Mouse (Mus musculus) Patski (cell line): ENCODE measurements around the gene Phtf2. TPM values are rescaled to one million over a fixed set of nuclear protein-coding genes. Genes with fewer than 3 reads are reported as not detected.
A peak's percentile ranks its signal among the peaks of the same experiment; 100 is the strongest.
"Not testable (repeated sequence)": the region's sequence is repeated elsewhere in the genome, so short reads cannot be mapped to it uniquely, and the experiment has no call there.

Experiments used
- ATAC-seq: fragments of 100-300 bp; one replicate; pipeline ENCODE4 v1.8.0; 2021
- CTCF ChIA-PET: fragments of 350-600 bp; sonication (Branson Sonifier 250); formaldehyde crosslinking; loops from one replicate; lab custom pipeline; 2022; ENCODE audit warnings: inconsistent platforms; lab: Charles Lee
- POLR2A ChIA-PET: fragments of 350-600 bp; sonication (Branson Sonifier 250); formaldehyde crosslinking; loops from one replicate; lab custom pipeline; 2022; ENCODE audit warnings: antibody characterized with exemption, inconsistent platforms; lab: Charles Lee
- DNase-seq: peaks from one replicate; pipeline ENCODE4 v3.0.0-alpha.2; 2011; ENCODE audit warnings: low read depth, low spot score
- H3K27me3 ChIP-seq: fragments of 371-371 bp; one replicate; pipeline ENCODE4 v1.5.1; 2021
- CTCF ChIP-seq: fragments of 100-300 bp; IDR thresholded peaks from one replicate; pipeline ENCODE4 v1.5.1; 2021
- in situ Hi-C: fragments of 300-500 bp; cut with MboI; formaldehyde crosslinking; loops from 3 replicates; pipeline ENCODE4 v1.11.1; 2018; ENCODE audit warnings: low pct_unique_long_range_greater_than_20kb, mixed read lengths
- polyA plus RNA-seq: library from polyadenylated mRNA; unstranded; gene quantifications from one replicate; pipeline ENCODE4 v1.2.3, GENCODE M21; 2021

The Phtf2 gene
- polyA plus RNA-seq, 1 experiment from 2014 or later = 8.4 TPM

DNA sequence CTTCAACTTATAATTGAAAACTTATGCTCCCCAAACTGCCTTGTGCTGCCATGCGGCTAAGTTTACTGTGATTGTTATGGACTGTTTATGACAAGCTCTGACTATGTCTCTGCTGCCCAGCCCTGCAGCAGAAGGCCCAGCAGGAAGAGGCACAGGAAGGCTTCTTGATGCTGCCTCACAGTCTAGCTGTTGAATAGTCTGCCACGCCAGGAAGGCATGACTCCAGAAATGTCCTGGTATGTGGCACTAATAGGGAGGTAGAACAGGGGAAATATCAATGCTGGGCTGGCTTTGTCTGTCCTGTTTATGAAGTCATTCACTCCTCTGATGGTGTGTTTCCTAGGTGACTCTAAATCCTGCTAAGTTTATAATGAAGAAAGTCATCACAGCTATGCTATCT lies 102.7 kb downstream of the Phtf2 start:
- no peaks in the 10 kb centered on the region for H3K27me3 ChIP-seq
- POLR2A ChIA-PET = no interaction called here
- no peak for TF ChIP-seq CTCF
- ATAC-seq (no peak), DNase-seq (no peak)
- CTCF ChIA-PET = interaction anchor here (1.2 to 2.0 kb wide), 3 partner anchors 10 to 35 kb away, joined by 3 to 4 read pairs (median 3); no protein-coding TSS in a partner anchor
- in situ Hi-C loops = no loop called here

DNA sequence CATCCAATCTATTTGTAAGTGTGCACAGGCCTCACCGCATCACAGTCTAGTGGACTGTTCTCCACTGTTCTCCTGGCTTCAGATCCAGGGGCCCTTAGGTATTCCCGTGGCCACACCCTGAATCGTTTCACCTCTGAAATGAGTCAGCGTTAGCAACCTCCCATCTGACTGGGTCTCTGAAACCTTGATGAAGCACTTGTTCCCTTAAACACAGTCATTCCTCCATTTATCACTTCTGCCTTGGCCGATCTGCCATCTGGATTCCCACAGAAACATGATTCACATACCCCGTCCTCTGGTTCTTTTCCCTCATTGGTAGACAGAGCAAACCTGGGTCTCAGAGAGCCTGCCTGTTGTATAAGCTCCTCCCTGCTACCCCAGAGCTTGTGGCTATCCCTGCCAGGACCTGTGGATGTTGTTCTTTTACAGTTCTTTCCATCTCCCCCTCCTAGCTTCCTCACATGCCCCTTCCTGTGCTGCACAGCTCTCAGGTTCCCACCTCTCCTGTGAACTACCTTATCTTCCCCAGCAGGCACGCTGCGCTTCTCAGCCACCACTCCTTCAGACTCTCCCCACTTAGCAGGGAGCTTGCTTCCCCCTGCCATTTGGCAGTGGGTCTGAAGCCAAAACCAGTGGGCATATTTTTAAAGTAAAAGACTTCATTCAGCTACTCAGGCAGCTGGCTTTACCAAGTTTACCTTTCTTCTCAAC lies 103.5 kb downstream of the Phtf2 start:
- no peak for DNase-seq
- no peak for TF ChIP-seq CTCF
- ChIA-PET POLR2A (no interaction called here), CTCF (interaction anchor here (1.2 to 2.0 kb wide), 3 partner anchors 10 to 36 kb away, joined by 3 to 4 read pairs (median 3); no protein-coding TSS in a partner anchor)
- no peak for ATAC-seq
- in situ Hi-C loops = no loop called here
- H3K27me3 ChIP-seq = no peaks in the 10 kb centered on the region

DNA sequence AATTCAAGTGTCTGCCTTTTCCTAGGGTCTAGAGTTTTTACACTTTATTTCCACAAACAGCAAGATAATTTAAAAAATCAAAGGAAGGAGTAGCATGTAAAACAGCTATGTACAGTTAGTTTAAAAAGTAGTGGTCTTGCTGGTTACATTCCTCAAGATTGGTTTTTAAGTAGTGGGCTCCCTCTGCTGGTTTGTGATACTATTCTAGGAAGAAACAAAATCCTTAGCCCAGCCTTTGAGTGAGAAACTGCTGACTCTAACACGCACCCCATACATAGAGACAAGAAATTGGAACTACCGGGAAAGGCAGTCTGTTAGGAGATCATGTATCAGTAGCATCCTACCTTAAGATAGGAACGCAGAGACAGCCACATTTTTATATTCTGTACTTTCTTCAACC lies 108.6 kb downstream of the Phtf2 start:
- in situ Hi-C loops = loop anchor here (25.0 kb wide), 1 partner anchor 1261 kb away; no protein-coding TSS in a partner anchor
- ChIA-PET POLR2A (no interaction called here), CTCF (interaction anchor here (1.0 kb wide), 1 partner anchor 70 kb away, joined by 3 read pairs; no protein-coding TSS in a partner anchor)
- TF ChIP-seq CTCF = peak; percentile 63
- no peaks in the 10 kb centered on the region for H3K27me3 ChIP-seq
- DNase-seq (peak; percentile 9), ATAC-seq (no peak)

DNA sequence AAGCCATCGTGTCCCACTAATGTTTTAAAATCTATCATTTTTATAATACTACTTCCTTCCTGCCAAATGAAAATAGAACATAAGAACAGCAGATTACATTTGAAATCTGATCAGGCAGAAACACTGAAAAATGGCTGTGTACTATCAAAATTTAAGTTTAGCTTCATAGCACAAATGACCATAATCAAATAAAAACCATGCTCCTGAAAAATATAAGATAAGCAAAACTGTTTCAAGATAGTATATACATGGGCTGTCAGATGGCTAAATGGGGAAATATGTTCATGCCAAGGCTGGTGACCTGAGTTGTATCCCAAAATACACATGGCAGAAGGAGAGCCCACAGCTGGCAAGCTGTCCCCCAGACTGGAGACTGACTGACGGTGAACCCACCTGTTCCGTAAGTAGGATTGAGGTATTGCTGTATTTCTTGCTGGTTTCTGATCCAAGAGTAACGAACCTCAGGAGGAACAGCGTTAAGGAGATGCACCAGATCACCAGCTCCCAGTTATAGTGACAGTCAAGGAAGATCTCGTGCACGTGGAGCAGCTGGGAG lies 116.5 kb downstream of the Phtf2 start:
- ChIA-PET POLR2A (no interaction called here), CTCF (interaction anchor here (1.0 kb wide), 1 partner anchor 9 kb away, joined by 4 read pairs; no protein-coding TSS in a partner anchor)
- in situ Hi-C loops = loop anchor here (25.0 kb wide), 1 partner anchor 1253 kb away; no protein-coding TSS in a partner anchor
- TF ChIP-seq CTCF = no peak
- H3K27me3 ChIP-seq = no peaks in the 10 kb centered on the region
- ATAC-seq (no peak), DNase-seq (no peak)

DNA sequence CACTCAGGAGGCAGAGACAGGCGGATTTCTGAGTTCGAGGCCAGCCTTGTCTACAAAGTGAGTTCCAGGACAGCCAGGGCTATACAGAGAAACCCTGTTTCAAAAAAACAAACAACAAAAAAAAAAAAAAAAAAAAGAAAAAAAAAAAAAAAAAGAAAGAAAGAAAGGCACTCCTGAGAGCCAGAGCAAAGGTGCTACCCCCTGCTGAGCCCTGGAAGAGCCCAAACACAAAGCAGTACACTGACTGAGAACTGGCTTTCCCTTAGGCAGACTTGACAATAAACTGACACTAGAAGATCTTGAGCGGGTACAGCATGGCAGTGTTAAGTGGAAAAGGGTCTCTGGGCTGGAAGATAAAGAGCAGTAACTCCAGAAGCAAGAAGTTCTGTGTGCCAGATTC lies 119.5 kb downstream of the Phtf2 start:
- DNase-seq, ATAC-seq, H3K27me3 ChIP-seq, CTCF ChIA-PET, POLR2A ChIA-PET: not testable (repeated sequence)
- in situ Hi-C loops = loop anchor here (25.0 kb wide), 1 partner anchor 1250 kb away; no protein-coding TSS in a partner anchor

DNA sequence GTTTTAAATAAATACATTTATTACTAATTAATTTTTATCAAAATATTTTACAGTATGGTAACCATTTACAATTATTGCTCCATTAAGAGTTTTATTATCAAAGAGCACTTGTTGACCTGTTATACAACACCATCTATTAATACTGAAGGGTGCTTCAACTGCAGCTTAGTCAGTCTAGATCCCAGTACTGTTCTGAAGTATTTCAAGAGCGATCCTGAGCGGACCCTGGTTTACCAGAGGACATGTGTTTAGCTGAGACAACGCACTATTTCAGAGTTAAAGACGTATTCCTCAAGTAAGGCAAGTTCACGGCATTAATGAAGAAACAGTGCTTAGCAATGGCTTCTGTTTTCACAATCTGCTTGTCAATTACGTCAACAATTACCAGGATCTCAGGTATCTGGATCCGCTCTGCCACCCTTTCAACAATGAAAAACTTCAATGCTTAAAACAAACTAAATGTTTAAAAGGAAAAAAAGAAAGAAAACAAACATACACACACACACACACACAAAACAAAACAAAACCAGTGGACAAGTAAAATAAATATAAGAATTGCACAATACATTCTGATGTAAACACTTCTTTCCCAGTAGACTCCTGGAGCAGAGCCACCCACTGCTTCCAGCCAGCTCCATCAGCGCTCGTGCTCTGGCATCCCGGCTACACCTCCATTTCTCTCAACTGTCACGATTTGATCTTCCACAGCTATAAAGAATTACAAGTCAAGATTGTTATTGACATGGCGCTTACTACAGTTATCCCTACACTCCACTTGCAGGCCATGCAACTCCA lies 121.4 kb downstream of the Phtf2 start:
- no peak for TF ChIP-seq CTCF
- CTCF ChIA-PET = interaction anchor here (1.2 to 1.9 kb wide), 2 partner anchors 13 to 53 kb away, joined by 3 to 5 read pairs; no protein-coding TSS in a partner anchor
- POLR2A ChIA-PET = no interaction called here
- ATAC-seq (no peak), DNase-seq (no peak)
- in situ Hi-C loops = loop anchor here (25.0 kb wide), 1 partner anchor 1248 kb away; no protein-coding TSS in a partner anchor
- no peaks in the 10 kb centered on the region for H3K27me3 ChIP-seq

DNA sequence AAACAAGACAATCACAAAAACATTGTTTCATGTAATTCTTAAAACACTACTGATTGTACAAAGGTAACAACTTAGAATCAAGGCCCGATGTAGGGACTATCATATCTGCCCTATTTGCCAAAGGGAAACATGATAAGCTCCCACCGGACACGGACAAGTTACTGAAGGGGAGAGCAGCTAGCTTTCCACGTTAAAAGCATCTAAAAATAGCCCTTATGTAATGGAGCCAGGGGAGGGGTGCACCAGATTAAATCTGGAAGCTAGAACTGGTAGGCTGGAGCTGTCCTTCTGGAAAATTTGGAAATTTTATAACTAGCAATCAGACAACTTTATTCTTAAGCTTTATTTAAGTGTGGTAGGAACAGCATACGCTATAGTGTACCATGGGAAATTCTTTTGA lies 122.2 kb downstream of the Phtf2 start:
- ChIA-PET CTCF (interaction anchor here (1.2 to 1.9 kb wide), 2 partner anchors 12 to 52 kb away, joined by 3 to 5 read pairs; no protein-coding TSS in a partner anchor), POLR2A (no interaction called here)
- no peak for DNase-seq
- no peak for TF ChIP-seq CTCF
- no peak for ATAC-seq
- no peaks in the 10 kb centered on the region for H3K27me3 ChIP-seq
- in situ Hi-C loops = loop anchor here (25.0 kb wide), 1 partner anchor 1247 kb away; no protein-coding TSS in a partner anchor

DNA sequence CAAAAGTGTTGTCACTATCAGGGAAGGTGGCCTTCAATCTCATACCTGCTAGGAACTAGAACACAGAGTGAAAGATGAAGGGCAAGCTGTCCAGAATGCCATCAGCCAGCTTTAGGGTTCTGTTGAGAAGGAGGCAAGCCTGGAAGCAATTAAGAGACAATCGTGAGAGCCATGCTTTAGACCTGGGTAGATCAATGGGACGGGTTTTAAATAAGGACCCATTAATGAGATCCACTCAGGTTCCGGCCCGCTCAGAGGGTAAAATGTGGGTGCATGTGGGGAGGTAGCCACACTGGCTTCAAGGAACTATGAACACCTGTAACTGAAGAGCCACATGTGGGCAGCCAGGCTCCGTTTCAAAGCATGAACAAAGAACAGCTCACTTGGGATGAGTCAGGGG lies 128.0 kb downstream of the Phtf2 start:
- CTCF ChIA-PET = interaction anchor here (0.7 to 2.7 kb wide), 2 partner anchors 10 to 663 kb away, joined by 3 to 6 read pairs; no protein-coding TSS in a partner anchor
- POLR2A ChIA-PET = interaction anchor here (0.6 kb wide), 1 partner anchor 44 kb away, joined by 3 read pairs; no protein-coding TSS in a partner anchor
- no peak for ATAC-seq
- no peak for TF ChIP-seq CTCF
- in situ Hi-C loops = loop anchor here (25.0 kb wide), 1 partner anchor 1242 kb away; no protein-coding TSS in a partner anchor
- H3K27me3 ChIP-seq = no peaks in the 10 kb centered on the region
- DNase-seq = no peak

DNA sequence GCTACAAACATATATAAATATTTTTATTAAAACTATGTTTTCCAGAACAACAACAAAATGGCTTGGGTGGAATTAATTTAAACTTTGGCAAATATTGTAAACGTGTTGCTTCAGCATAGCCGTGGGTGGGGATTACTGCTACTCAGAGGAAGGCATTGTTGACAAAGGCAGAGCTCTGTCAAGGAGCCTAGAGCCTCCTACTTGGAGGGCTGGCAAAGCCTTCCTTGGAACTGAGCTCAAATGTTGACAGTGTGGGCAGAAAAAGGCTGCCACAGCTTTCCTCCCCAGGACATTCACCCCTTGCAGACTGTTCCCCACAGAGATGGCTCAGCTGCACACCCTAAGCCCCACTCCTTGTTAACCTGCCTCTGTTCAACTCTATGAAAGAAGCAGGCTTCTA lies 128.8 kb downstream of the Phtf2 start:
- in situ Hi-C loops = loop anchor here (25.0 kb wide), 1 partner anchor 1241 kb away; no protein-coding TSS in a partner anchor
- DNase-seq = no peak
- ChIA-PET CTCF (interaction anchor here (0.6 to 2.7 kb wide), 3 partner anchors 9 to 662 kb away, joined by 3 to 6 read pairs (median 3); no protein-coding TSS in a partner anchor), POLR2A (interaction anchor here (0.6 kb wide), 1 partner anchor 118 kb away, joined by 3 read pairs; no protein-coding TSS in a partner anchor)
- TF ChIP-seq CTCF = no peak
- no peaks in the 10 kb centered on the region for H3K27me3 ChIP-seq
- ATAC-seq = no peak

DNA sequence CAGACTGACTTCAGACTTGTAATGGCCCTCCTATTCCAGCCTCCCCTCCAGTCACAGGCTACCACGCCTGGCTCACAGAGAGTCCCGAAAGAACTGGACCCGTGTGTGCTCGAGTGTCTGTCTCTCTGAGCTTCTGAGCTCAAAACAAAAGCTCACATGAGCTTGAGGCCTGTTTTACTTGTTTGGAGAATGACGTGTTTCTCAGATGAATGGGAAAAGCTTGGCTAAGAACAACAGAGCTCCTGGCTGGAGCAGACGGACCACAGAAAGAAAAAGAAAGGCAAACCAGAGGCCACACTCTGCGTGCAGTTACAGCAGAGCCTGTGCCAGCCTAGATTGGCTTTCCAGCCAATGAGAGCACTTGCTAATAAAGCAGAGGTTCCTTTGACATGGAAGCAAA lies 130.2 kb downstream of the Phtf2 start:
- TF ChIP-seq CTCF = no peak
- CTCF ChIA-PET = interaction anchor here (1.3 to 2.7 kb wide), 3 partner anchors 8 to 27 kb away, joined by 4 to 6 read pairs (median 5); no protein-coding TSS in a partner anchor
- POLR2A ChIA-PET = no interaction called here
- in situ Hi-C loops = loop anchor here (25.0 kb wide), 1 partner anchor 1239 kb away; no protein-coding TSS in a partner anchor
- DNase-seq (no peak), ATAC-seq (no peak)
- no peaks in the 10 kb centered on the region for H3K27me3 ChIP-seq
